Mouse (Mus musculus): ENCODE data around the gene Por. TPM values are rescaled to one million over a fixed set of nuclear protein-coding genes. Genes with fewer than 3 reads are reported as not detected.
A peak's percentile ranks its signal among the peaks of the same experiment; 100 is the strongest.

The Por gene
- polyA plus RNA-seq, 1 experiment from 2014 or later = 33.2 TPM

DNA sequence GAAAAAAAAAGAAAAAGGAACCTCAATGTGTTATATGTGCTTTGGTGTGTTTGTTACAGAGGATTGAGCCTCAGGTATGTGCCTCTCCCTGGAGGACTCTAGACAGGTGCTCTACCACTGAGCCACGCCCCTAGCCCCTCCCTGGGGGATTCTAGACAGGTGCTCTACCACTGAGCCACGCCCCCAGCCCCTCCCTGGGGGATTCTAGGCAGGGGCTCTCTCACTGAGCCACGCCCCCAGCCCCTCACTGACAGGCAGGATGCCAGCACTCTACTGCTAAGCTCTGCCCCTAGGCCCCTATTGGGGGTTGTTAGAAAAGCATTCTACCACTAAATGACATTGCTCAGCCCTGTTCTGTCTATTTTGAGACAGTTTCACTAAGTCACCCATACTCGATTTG, 2.7 kb downstream of the Por start:
- Histone ChIP-seq H3K27me3 (ENCODE audit: control insufficient read depth, insufficient read depth, low read length) (0 out of 2 replicates have a peak, but pooled peaks cover 4% of the 10 kb centered on the region), H3K27ac (replicated peaks in 1 of 2; ENCODE audit: control insufficient read depth in 1 of 2, insufficient read depth in 1 of 2, low read depth in 2 of 2, low read length in 2 of 2) (no peak overlapping the region), H3K9ac (ENCODE audit: low read length) (no peak overlapping the region), H3K9me3 (ENCODE audit: control insufficient read depth, low read length) (no peaks in the 10 kb centered on the region), H3K36me3 (ENCODE audit: control insufficient read depth, insufficient read depth, low read length) (no peaks in the 10 kb centered on the region), H3K4me2 (ENCODE audit: low read length) (no peak overlapping the region), H3K4me1 (ENCODE audit: control insufficient read depth in 2 of 2, insufficient read depth in 2 of 2, low read length in 2 of 2) (peaks cover 3 to 4% of the 10 kb centered on the region in 2 experiments; a peak in 2 of 4 replicates), H3K4me3 (ENCODE audit: control insufficient read depth in 1 of 2, insufficient read depth in 1 of 2, low read depth in 1 of 2, low read length in 2 of 2) (no peak overlapping the region)
- 62% methylated on average over 4 of the region's 4 CpGs for WGBS
- no peak for ATAC-seq (ENCODE audit: insufficient number of reproducible peaks, insufficient read depth, low FRiP score, low read depth)

DNA sequence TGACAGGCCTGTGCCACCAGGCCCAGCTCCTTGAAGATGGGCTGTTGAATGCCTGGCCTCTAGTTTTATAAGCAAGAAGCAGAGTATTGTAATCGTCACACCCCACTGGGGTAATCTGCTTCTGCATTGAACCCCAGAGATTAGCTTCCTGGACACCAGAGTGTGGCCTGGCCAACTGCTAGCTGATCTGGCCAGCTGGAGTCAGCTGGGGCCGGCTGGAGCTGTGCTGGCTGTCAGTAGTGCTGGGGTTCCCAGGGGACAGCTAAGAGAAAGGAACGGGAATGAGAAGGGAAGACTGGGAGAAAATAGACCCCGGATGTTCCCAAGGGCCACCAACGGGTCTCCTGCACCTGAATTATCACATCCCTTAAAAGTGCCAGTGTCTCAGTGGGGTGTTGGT, 3.1 kb downstream of the Por start:
- H3K9ac ChIP-seq (ENCODE audit: low read length) = no peak overlapping the region
- no peak for ATAC-seq (ENCODE audit: insufficient number of reproducible peaks, insufficient read depth, low FRiP score, low read depth)
- H3K36me3 ChIP-seq (ENCODE audit: control insufficient read depth, insufficient read depth, low read length) = no peaks in the 10 kb centered on the region
- WGBS = 51% methylated on average over 5 of the region's 5 CpGs
- peaks cover 3 to 4% of the 10 kb centered on the region in 2 experiments; a peak in 2 of 4 replicates for H3K4me1 ChIP-seq (ENCODE audit: control insufficient read depth in 2 of 2, insufficient read depth in 2 of 2, low read length in 2 of 2)
- no peak overlapping the region for H3K4me3 ChIP-seq (ENCODE audit: control insufficient read depth in 1 of 2, insufficient read depth in 1 of 2, low read depth in 1 of 2, low read length in 2 of 2)
- no peaks in the 10 kb centered on the region for H3K9me3 ChIP-seq (ENCODE audit: control insufficient read depth, low read length)
- H3K4me2 ChIP-seq (ENCODE audit: low read length) = no peak overlapping the region
- 0 out of 2 replicates have a peak, but pooled peaks cover 4% of the 10 kb centered on the region for H3K27me3 ChIP-seq (ENCODE audit: control insufficient read depth, insufficient read depth, low read length)
- no peak overlapping the region for H3K27ac ChIP-seq (replicated peaks in 1 of 2; ENCODE audit: control insufficient read depth in 1 of 2, insufficient read depth in 1 of 2, low read depth in 2 of 2, low read length in 2 of 2)

DNA sequence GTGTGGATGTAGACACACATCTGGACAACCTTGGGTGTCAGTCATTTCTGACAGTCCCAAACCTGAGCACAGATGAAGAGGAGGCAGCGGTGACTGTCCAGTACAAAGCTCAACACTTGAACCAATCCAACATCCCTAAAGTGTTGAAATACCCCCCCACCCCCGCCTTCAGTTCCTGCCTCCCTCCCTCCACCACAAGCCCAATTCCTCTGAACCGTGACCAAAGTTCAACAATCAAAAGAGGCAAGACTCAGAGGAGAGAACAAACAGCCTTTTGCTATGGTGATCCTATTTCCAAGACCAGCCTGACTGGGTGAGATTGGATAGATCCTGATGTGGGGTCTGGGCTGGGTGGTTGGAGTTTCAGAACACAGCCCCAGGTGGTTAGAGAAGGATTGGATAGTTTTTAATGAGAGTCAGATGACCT, 4.5 kb downstream of the Por start:
- 42% methylated on average over 3 of the region's 3 CpGs for WGBS
- H3K36me3 ChIP-seq (ENCODE audit: control insufficient read depth, insufficient read depth, low read length) = no peaks in the 10 kb centered on the region
- H3K9ac ChIP-seq (ENCODE audit: low read length) = no peak overlapping the region
- peaks cover 3 to 4% of the 10 kb centered on the region in 2 experiments; a peak in 2 of 4 replicates for H3K4me1 ChIP-seq (ENCODE audit: control insufficient read depth in 2 of 2, insufficient read depth in 2 of 2, low read length in 2 of 2)
- H3K4me3 ChIP-seq (ENCODE audit: control insufficient read depth in 1 of 2, insufficient read depth in 1 of 2, low read depth in 1 of 2, low read length in 2 of 2) = no peak overlapping the region
- no peak overlapping the region for H3K27ac ChIP-seq (replicated peaks in 1 of 2; ENCODE audit: control insufficient read depth in 1 of 2, insufficient read depth in 1 of 2, low read depth in 2 of 2, low read length in 2 of 2)
- no peak overlapping the region for H3K4me2 ChIP-seq (ENCODE audit: low read length)
- no peak for ATAC-seq (ENCODE audit: insufficient number of reproducible peaks, insufficient read depth, low FRiP score, low read depth)
- H3K9me3 ChIP-seq (ENCODE audit: control insufficient read depth, low read length) = no peaks in the 10 kb centered on the region
- H3K27me3 ChIP-seq (ENCODE audit: control insufficient read depth, insufficient read depth, low read length) = 0 out of 2 replicates have a peak, but pooled peaks cover 4% of the 10 kb centered on the region

DNA sequence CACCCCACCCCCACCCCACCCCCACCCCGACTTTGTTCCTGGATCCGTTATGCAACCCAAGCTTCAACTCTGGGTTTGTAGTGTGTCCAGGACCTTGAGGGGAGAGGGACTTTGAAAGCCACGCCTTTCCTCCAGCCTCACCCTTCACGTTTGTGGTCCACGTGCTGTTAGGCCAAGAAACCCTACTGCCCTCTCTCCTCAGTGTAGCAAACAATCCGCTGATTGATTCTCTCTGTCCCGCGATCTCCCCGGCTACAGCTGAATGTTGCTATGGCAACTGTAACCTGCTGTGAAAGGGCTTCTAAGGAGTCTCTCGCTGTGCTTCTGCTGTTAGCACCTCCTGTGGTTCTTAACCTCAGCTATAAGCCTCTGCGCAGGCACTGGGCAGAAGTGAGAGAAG, 5.0 kb downstream of the Por start:
- WGBS = 6% methylated on average over 11 of the region's 11 CpGs
- H3K4me1 ChIP-seq (ENCODE audit: control insufficient read depth in 2 of 2, insufficient read depth in 2 of 2, low read length in 2 of 2) = peaks cover 3 to 4% of the 10 kb centered on the region in 2 experiments; a peak in 2 of 4 replicates
- H3K9ac ChIP-seq (ENCODE audit: low read length) = no peak overlapping the region
- H3K9me3 ChIP-seq (ENCODE audit: control insufficient read depth, low read length) = no peaks in the 10 kb centered on the region
- no peak overlapping the region for H3K4me3 ChIP-seq (ENCODE audit: control insufficient read depth in 1 of 2, insufficient read depth in 1 of 2, low read depth in 1 of 2, low read length in 2 of 2)
- peak overlapping the region; percentile 27; the same call in 1 of the 2 replicates for H3K4me2 ChIP-seq (ENCODE audit: low read length)
- H3K27ac ChIP-seq (replicated peaks in 1 of 2; ENCODE audit: control insufficient read depth in 1 of 2, insufficient read depth in 1 of 2, low read depth in 2 of 2, low read length in 2 of 2) = no peak overlapping the region
- no peaks in the 10 kb centered on the region for H3K36me3 ChIP-seq (ENCODE audit: control insufficient read depth, insufficient read depth, low read length)
- 0 out of 2 replicates have a peak, but pooled peaks cover 4% of the 10 kb centered on the region for H3K27me3 ChIP-seq (ENCODE audit: control insufficient read depth, insufficient read depth, low read length)
- ATAC-seq (ENCODE audit: insufficient number of reproducible peaks, insufficient read depth, low FRiP score, low read depth) = no peak

DNA sequence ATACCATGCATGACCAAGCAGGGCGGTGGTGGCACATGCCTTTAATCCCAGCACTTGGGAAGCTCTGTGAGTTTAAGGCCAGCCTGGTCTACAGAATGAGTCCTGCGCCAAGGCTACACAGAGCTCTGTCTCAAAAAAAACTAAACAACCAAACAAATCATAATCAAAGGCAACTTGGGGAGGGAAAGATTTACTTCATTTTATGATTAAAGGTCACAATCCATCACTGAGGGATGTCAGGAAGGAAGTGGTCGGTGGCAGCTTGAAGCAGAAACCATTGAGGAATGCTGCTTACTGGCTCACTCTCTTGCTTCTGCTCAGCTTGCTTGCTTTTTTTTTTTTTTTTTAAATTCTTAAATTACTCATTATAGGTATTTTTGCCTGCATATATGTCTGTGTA, 6.9 kb downstream of the Por start:
- Histone ChIP-seq H3K4me3 (ENCODE audit: control insufficient read depth in 1 of 2, insufficient read depth in 1 of 2, low read depth in 1 of 2, low read length in 2 of 2) (no peak overlapping the region), H3K27me3 (ENCODE audit: control insufficient read depth, insufficient read depth, low read length) (0 out of 2 replicates have a peak, but pooled peaks cover 4% of the 10 kb centered on the region), H3K4me2 (ENCODE audit: low read length) (no peak overlapping the region), H3K4me1 (ENCODE audit: control insufficient read depth in 2 of 2, insufficient read depth in 2 of 2, low read length in 2 of 2) (peaks cover 3 to 4% of the 10 kb centered on the region in 2 experiments; a peak in 2 of 4 replicates), H3K9ac (ENCODE audit: low read length) (no peak overlapping the region), H3K9me3 (ENCODE audit: control insufficient read depth, low read length) (no peaks in the 10 kb centered on the region), H3K27ac (replicated peaks in 1 of 2; ENCODE audit: control insufficient read depth in 1 of 2, insufficient read depth in 1 of 2, low read depth in 2 of 2, low read length in 2 of 2) (no peak overlapping the region), H3K36me3 (ENCODE audit: control insufficient read depth, insufficient read depth, low read length) (no peaks in the 10 kb centered on the region)
- 75% methylated on average over 3 of the region's 3 CpGs for WGBS
- no peak for ATAC-seq (ENCODE audit: insufficient number of reproducible peaks, insufficient read depth, low FRiP score, low read depth)

DNA sequence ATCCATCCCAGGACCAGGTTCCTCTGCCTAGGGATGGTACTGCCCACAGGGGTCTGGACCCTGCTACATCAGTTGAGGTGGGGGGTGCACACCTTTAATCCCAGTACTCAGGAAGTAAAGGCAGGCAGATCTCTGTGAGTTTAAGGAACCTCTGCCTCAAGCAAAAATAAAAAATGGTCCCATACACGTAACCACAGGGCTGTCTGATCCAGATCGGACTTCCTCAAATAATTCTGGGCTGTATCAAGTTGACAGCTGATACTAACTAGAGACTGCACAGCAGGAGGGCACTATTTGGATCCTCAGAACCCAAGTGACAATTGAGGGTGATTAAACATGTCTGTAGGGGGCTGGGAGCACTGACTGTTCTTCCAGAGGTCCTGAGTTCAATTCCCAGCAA, 7.4 kb downstream of the Por start:
- Histone ChIP-seq H3K27ac (replicated peaks in 1 of 2; ENCODE audit: control insufficient read depth in 1 of 2, insufficient read depth in 1 of 2, low read depth in 2 of 2, low read length in 2 of 2) (no peak overlapping the region), H3K9ac (ENCODE audit: low read length) (no peak overlapping the region), H3K27me3 (ENCODE audit: control insufficient read depth, insufficient read depth, low read length) (0 out of 2 replicates have a peak, but pooled peaks cover 4% of the 10 kb centered on the region), H3K36me3 (ENCODE audit: control insufficient read depth, insufficient read depth, low read length) (no peaks in the 10 kb centered on the region), H3K9me3 (ENCODE audit: control insufficient read depth, low read length) (no peaks in the 10 kb centered on the region), H3K4me3 (ENCODE audit: control insufficient read depth in 1 of 2, insufficient read depth in 1 of 2, low read depth in 1 of 2, low read length in 2 of 2) (no peak overlapping the region), H3K4me1 (ENCODE audit: control insufficient read depth in 2 of 2, insufficient read depth in 2 of 2, low read length in 2 of 2) (peaks cover 3 to 4% of the 10 kb centered on the region in 2 experiments; a peak in 2 of 4 replicates), H3K4me2 (ENCODE audit: low read length) (no peak overlapping the region)
- WGBS = 60% methylated on average over 2 of the region's 2 CpGs
- ATAC-seq (ENCODE audit: insufficient number of reproducible peaks, insufficient read depth, low FRiP score, low read depth) = no peak

DNA sequence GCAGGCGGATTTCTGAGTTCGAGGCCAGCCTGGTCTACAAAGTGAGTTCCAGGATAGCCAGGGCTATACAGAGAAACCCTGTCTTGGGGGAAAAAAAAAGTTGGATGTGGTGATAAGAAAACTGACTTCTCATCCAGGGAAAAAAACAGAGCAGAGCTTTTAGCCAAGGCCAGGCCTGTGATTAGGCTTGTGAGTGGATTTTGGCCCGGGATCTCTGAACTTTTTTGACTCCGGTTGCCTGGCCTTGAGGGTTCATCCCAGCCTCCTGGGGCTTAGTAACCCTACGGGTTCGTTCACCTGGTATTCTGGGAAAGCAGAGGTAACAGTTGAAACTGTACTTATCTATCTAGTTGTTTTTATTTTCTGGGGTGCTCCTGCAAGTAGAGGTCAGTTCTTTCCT, 8.6 kb downstream of the Por start:
- H3K9me3 ChIP-seq (ENCODE audit: control insufficient read depth, low read length) = no peaks in the 10 kb centered on the region
- ATAC-seq (ENCODE audit: insufficient number of reproducible peaks, insufficient read depth, low FRiP score, low read depth) = no peak
- H3K27ac ChIP-seq (replicated peaks in 1 of 2; ENCODE audit: control insufficient read depth in 1 of 2, insufficient read depth in 1 of 2, low read depth in 2 of 2, low read length in 2 of 2) = no peak overlapping the region
- peaks cover 3 to 4% of the 10 kb centered on the region in 2 experiments; a peak in 2 of 4 replicates for H3K4me1 ChIP-seq (ENCODE audit: control insufficient read depth in 2 of 2, insufficient read depth in 2 of 2, low read length in 2 of 2)
- WGBS = 84% methylated on average over 6 of the region's 6 CpGs
- no peak overlapping the region for H3K9ac ChIP-seq (ENCODE audit: low read length)
- H3K4me2 ChIP-seq (ENCODE audit: low read length) = no peak overlapping the region
- 0 out of 2 replicates have a peak, but pooled peaks cover 4% of the 10 kb centered on the region for H3K27me3 ChIP-seq (ENCODE audit: control insufficient read depth, insufficient read depth, low read length)
- no peak overlapping the region for H3K4me3 ChIP-seq (ENCODE audit: control insufficient read depth in 1 of 2, insufficient read depth in 1 of 2, low read depth in 1 of 2, low read length in 2 of 2)
- H3K36me3 ChIP-seq (ENCODE audit: control insufficient read depth, insufficient read depth, low read length) = no peaks in the 10 kb centered on the region
